Mouse (Mus musculus) megakaryocyte, embryonic 14.5 days (primary cell): ENCODE results near the gene Dync1li2.

Experiments used
- FLI1 ChIP-seq: IDR thresholded peaks from 2 replicates; pipeline ENCODE4 v1.6.1; 2012; ENCODE audit warnings: low read length, inconsistent platforms, mixed read lengths
- GATA1 ChIP-seq: IDR thresholded peaks from 3 replicates; pipeline ENCODE4 v1.6.1; 2012; ENCODE audit warnings: mixed read lengths, low read length, inconsistent platforms, borderline replicate concordance

DNA sequence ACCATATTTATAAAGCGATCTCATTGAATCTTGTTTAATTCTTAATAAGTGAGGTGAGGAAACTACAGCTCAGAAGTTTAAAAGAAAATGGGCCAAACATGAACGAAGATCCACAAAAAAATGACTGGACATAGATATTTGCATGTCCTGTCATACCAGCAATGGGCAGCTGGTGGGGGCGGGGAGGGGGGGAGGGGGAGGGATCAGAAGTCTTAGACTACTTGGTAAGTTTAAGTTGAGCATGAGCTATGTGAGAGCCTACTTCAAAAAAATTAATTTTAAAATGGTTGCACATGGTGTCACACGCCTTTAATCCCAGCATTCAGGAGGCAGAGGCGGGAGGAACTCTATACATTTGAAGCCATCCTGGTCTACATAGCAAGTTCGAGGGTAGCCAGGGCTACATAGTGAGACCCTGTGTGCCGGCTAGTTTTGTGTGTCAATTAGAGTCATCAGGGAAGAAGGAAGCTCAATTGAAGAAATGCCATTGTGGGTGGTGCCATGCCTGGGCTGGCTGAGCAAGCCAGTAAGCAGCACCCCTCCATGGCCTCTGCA, 355 bp upstream of the Dync1li2 start:
- no peak for TF ChIP-seq GATA1
- TF ChIP-seq FLI1: no peak
